Mouse (Mus musculus): ENCODE measurements around the gene Cst11.
"Not testable (repeated sequence)": the region's sequence is repeated elsewhere in the genome, so short reads cannot be mapped to it uniquely, and the experiment has no call there.

The Cst11 gene

GRCm38 (mm10) chr2:148771397-148771796 lies at the start of gene Cst11:
Cst11 (minus strand) TSS chr2:148771497.
- not testable (repeated sequence) for DNase-seq

GRCm38 (mm10) chr2:148819909-148820308 lies 48.6 kb upstream of the Cst11 start, which contains the start of gene Cst13:
Cst13 (plus strand) TSS chr2:148820081.
- no peak for DNase-seq

- DNase-seq, result no peak
Measured at GRCm38 (mm10) chr2:148806696-148807095, 35.4 kb upstream of the Cst11 start.

- DNase-seq, result peak; percentile 71
Measured at GRCm38 (mm10) chr2:148801491-148801921, 30.2 kb upstream of the Cst11 start.

- DNase-seq, result no peak
Measured at GRCm38 (mm10) chr2:148798485-148798884, 27.2 kb upstream of the Cst11 start, which contains the start of gene Cst8. Cst8 (plus strand) TSS chr2:148798785.

GRCm38 (mm10) chr2:148789142-148789541 lies 17.8 kb upstream of the Cst11 start, which contains the start of gene Cst12:
Cst12 (plus strand) TSS chr2:148789361.
- no peak for DNase-seq

- no peak for DNase-seq
Measured at GRCm38 (mm10) chr2:148781709-148782108, 10.4 kb upstream of the Cst11 start, which contains the start of gene 8030411F24Rik. 8030411F24Rik (plus strand) TSS chr2:148782009.

GRCm38 (mm10) chr2:148763648-148764388 lies 7.5 kb downstream of the Cst11 start:
- no peak for DNase-seq

GRCm38 (mm10) chr2:148754310-148754846 lies 16.9 kb downstream of the Cst11 start:
- DNase-seq, result no peak

- peak; percentile 81 for DNase-seq
Measured at GRCm38 (mm10) chr2:148751893-148752813, 19.1 kb downstream of the Cst11 start.

- DNase-seq, result no peak
Measured at GRCm38 (mm10) chr2:148750058-148750457, 21.2 kb downstream of the Cst11 start, which contains the start of gene Cstl1. Cstl1 (plus strand) TSS chr2:148750358.

GRCm38 (mm10) chr2:148743846-148744407 lies 27.4 kb downstream of the Cst11 start:
- no peak for DNase-seq

- peak; percentile 90 for DNase-seq
Measured at GRCm38 (mm10) chr2:148743001-148743400, 28.3 kb downstream of the Cst11 start.

- peak; percentile 93 for DNase-seq
Measured at GRCm38 (mm10) chr2:148732327-148733000, 38.8 kb downstream of the Cst11 start, which contains the start of gene Napb. Napb (minus strand) TSS chr2:148732467.

GRCm38 (mm10) chr2:148731614-148732326 lies 39.5 kb downstream of the Cst11 start:
- peak; percentile 54 for DNase-seq

GRCm38 (mm10) chr2:148719271-148719995 lies 51.9 kb downstream of the Cst11 start:
- no peak for DNase-seq
